Mouse (Mus musculus) yolk sac, embryonic 10.5 days (tissue): Measurements from ENCODE around the gene Gm20696.

Experiments
- DNase-seq: peaks from one replicate; pipeline ENCODE4 v3.0.0-alpha.2; 2017; ENCODE audit warnings: low spot score

Gm20696 gene

GRCm38 (mm10) chr6:99521038-99521640 is 145.5 kb downstream of the Gm20696 start:
- peak; percentile 83 for DNase-seq

- DNase-seq: no peak
Observed at GRCm38 (mm10) chr6:99520676-99521037, 145.9 kb downstream of the Gm20696 start.

- DNase-seq: no peak
Observed at GRCm38 (mm10) chr6:99519806-99520675, 146.6 kb downstream of the Gm20696 start.

DNA sequence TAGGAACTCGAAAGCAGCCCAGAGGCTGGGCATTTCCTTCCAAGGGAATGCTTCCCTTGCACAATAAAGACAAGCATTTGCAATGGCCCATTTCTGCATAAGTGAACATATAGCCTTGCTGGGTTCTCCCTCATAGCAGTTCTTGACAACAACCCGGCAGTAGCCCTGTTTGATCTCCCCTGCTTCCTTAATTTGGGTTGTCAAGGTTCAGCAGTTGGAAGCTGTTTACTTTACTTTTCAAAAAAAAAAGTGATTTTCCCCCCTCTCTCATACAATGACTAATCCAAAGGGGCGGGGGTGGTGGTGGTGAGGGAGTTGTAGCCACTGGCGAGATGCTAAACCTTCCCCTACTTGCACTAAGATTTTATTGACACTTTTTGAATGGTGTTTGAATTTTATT is 147.5 kb downstream of the Gm20696 start:
- no peak for DNase-seq

GRCm38 (mm10) chr6:99515667-99516199 is 150.9 kb downstream of the Gm20696 start:
- no peak for DNase-seq

DNA sequence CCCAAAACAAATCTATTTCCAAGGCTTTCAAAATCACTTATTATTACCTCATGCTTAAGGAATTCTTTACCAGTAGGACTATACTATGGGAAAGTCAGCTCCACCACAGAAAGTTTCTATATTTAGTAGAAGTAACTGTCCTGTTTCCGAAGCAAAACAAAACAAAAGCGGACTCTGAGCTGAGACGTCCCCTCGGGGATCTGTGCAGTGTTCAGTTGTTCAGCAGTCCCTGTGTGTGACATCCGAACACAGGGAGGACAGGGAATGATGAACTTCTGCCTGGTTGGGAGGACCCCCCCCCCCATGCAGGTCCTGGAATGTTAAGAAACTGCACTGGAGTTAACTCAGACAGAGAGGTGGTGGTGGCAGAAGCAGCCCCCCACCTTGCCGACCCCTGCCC is 154.7 kb downstream of the Gm20696 start:
- no peak for DNase-seq

DNA sequence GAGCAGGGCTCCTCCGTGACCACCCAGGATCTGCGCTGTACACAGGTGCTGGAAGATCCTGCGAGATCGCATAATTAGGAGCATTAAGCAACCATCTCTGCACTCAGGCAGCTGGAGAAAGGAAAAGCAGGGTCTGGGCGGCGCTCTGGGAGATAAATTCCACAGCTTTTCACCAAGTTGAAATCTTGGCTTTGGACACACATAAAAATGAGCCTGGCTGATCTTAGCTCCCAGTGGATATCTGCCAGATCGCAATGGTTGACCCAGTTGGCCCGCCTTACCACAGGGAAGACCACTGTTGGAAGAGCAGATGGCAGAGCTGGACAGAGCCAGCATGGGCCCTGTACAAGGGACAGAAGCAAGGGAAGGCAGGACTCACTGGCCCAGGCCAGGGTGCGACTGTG is 157.4 kb downstream of the Gm20696 start:
- DNase-seq: no peak

GRCm38 (mm10) chr6:99506816-99507215 is 159.8 kb downstream of the Gm20696 start:
- no peak for DNase-seq

DNA sequence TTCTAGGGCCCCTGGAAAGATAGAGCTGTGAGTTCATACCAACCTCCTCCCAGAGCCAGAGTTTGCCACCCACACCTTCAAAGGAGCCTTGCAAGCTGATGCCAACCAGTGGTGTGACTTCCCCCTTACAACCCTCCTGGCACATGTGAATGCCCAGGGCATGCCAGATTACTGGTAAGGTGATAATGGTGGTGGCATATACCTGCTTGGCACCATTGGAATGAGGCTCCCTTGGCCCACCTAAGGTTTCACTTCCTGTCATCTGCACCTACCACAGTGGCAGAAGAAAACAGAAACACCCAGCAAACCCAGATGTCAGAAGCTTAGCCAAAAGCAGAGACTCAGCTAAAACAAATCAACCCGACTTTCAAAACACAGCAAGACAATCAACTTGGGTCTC is 162.9 kb downstream of the Gm20696 start:
- no peak for DNase-seq

- DNase-seq: no peak
Observed at GRCm38 (mm10) chr6:99502727-99503126, 163.9 kb downstream of the Gm20696 start.

DNA sequence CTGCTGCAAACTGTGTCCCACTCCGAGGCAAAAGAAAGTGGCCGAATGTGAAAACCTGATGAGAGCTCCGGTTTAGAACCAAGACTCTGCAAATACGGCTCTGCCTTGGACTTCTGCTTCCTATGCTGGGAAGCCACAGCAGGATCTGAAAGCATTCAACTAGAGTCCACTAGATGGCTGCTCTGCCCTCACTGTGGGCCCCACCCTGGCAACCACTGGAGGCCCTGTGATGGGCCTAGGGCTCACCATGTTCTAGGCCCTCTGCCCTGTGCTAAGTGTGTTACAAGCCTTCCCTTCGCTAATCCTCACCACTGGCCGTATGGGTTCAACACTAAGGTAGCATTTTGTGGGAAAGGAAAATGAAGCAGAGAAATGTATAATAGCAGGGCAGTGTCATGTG is 164.3 kb downstream of the Gm20696 start:
- no peak for DNase-seq

- no peak for DNase-seq
Observed at GRCm38 (mm10) chr6:99500570-99501270, 165.9 kb downstream of the Gm20696 start.

DNA sequence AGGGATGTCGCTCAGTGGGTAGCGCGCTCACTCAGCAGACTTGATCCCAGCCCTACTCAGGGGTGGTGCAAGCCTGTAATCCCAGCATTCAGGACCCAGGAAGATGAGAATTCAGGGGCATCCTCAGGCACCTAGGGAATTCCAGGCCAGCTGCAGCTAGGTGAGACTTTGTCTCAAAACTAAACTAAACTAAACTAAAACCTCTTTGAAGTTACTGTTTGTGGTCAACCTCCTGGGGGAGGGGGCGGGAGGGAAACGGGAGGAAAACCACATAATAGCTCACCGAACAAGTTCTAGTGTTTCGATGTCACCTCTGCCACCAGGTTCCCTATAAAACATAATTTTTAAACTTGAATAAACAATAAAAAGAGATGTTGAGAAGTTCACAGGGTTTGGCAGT is 168.5 kb downstream of the Gm20696 start:
- no peak for DNase-seq

GRCm38 (mm10) chr6:99496114-99496513 is 170.5 kb downstream of the Gm20696 start:
- DNase-seq: no peak

- DNase-seq: peak; percentile 79
Observed at GRCm38 (mm10) chr6:99492937-99493336, 173.7 kb downstream of the Gm20696 start.

DNA sequence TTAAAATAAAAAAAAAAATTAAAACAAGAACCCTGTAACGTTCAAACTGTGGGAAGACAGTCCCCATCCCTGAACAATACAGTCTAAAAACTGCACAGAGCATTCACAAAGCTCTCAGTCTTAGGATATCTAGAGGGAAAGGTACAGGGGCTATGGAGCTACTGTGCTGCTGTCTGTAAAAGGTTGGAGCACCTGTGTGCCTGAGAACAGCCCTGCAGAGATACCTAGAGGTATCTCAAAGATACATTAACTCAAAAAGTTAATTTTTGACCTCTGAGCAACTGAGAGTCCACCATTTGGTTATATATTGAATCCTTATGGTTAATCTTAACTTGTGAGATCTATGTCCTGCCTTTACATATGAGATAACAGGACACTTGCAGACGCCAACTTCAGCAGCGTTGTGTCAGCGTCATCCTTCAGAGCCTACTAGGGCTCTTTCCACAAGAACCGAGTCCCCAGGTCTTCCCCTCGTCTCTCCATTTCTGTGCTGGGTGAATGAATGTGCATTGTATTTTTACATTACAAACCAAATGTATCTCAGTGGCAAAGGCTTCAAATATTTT is 174.5 kb downstream of the Gm20696 start:
- DNase-seq: peak; percentile 59

GRCm38 (mm10) chr6:99491146-99491545 is 175.5 kb downstream of the Gm20696 start:
- DNase-seq: no peak

- DNase-seq: no peak
Observed at GRCm38 (mm10) chr6:99489900-99490648, 176.5 kb downstream of the Gm20696 start.

GRCm38 (mm10) chr6:99489423-99489822 is 177.2 kb downstream of the Gm20696 start:
- no peak for DNase-seq

- no peak for DNase-seq
Observed at GRCm38 (mm10) chr6:99485884-99486640, 180.5 kb downstream of the Gm20696 start.
